Mouse (Mus musculus) lung, embryonic 15.5 days (tissue): ENCODE results near the gene Uvrag. TPM values are rescaled to one million over a fixed set of nuclear protein-coding genes. Genes with fewer than 3 reads are reported as not detected.
A peak's percentile ranks its signal among the peaks of the same experiment; 100 is the strongest.

Experiments
- ATAC-seq: fragments of 200-750 bp; cut with Nextera tagmentation; 2 replicates; pipeline ENCODE4 v1.8.0; 2017; ENCODE audit warnings: moderate number of reproducible peaks, borderline replicate concordance; ENCODE audit not compliant: low FRiP score, low TSS enrichment; ENCODE audit errors: extremely low read depth
- H3K27ac ChIP-seq: fragments of 300-500 bp; sonication (generic); 2 replicates; pipeline ENCODE4 v1.5.1; 2015; ENCODE audit warnings: moderate library complexity, mild to moderate bottlenecking, inconsistent platforms
- H3K27me3 ChIP-seq: fragments of 300-500 bp; sonication (generic); 2 replicates; pipeline ENCODE4 v1.6.1; 2015; ENCODE audit warnings: inconsistent platforms
- H3K36me3 ChIP-seq: fragments of 300-500 bp; sonication (generic); 2 replicates; pipeline ENCODE4 v1.6.1; 2015; ENCODE audit warnings: inconsistent platforms
- H3K4me1 ChIP-seq: fragments of 300-500 bp; sonication (generic); 2 replicates; pipeline ENCODE4 v1.6.1; 2015; ENCODE audit warnings: inconsistent platforms
- H3K4me2 ChIP-seq: fragments of 300-500 bp; sonication (generic); 2 replicates; pipeline ENCODE4 v1.6.1; 2015; ENCODE audit warnings: inconsistent platforms, mild to moderate bottlenecking, moderate library complexity
- H3K4me3 ChIP-seq: fragments of 300-500 bp; sonication (generic); 2 replicates; pipeline ENCODE4 v1.5.1; 2015; ENCODE audit warnings: mild to moderate bottlenecking, inconsistent platforms
- H3K9ac ChIP-seq: fragments of 300-500 bp; sonication (generic); 2 replicates; pipeline ENCODE4 v1.6.1; 2015; ENCODE audit warnings: inconsistent platforms
- H3K9me3 ChIP-seq: fragments of 300-500 bp; sonication (generic); 2 replicates; pipeline ENCODE4 v1.6.1; 2016; ENCODE audit warnings: inconsistent platforms
- WGBS: fragments of 180-500 bp; shearing (Covaris S2); methylation state at CpG from one replicate; pipeline ENCODE4 v1.1.7; 2015; 5-methylcytosine and 5-hydroxymethylcytosine counted together
- polyA plus RNA-seq: library from polyadenylated mRNA; unstranded; fragments of >200 nt; fragmentation: Nextera tagmentation; extraction: Ambion mirVana; gene quantifications from 2 replicates; pipeline ENCODE4 v1.2.1, GENCODE M21; 2015

Gene Uvrag
- polyA plus RNA-seq, 1 experiment from 2014 or later, result 23.7 TPM

DNA sequence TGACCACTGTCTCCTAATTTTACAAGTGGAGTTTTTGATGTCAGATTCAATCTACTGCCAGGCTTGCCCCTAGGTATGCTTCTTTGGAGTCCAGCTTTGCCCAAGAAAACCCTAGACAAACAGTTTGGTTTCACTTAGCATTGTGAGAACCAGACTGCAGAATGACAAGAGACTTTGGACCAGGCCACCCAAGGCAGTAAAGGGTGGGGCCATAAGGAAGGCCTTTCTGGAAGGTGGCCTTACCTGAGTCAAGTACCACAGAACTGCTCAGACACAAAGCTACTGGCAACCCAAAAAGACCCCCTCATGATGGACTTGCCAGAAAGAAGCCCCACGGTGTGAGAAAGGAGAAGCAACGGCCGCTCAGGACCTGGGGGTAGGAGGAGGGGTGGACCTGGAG, 297.9 kb downstream of the Uvrag start:
- Histone ChIP-seq H3K27ac (no peak overlapping the region), H3K27me3 (peaks cover 17% of the 10 kb centered on the region; the same call in 1 of the 2 replicates), H3K9me3 (no peaks in the 10 kb centered on the region), H3K4me2 (no peak overlapping the region), H3K9ac (no peak overlapping the region), H3K4me3 (no peak overlapping the region), H3K36me3 (peaks cover 10% of the 10 kb centered on the region), H3K4me1 (peaks cover 50% of the 10 kb centered on the region)
- 88% methylated on average over 3 of the region's 3 CpGs for WGBS
- no peak for ATAC-seq

GRCm38 (mm10) chr7:98841802-98842201, 299.1 kb downstream of the Uvrag start:
- Histone ChIP-seq H3K4me1 (peaks cover 60% of the 10 kb centered on the region), H3K9ac (no peak overlapping the region)
- WGBS, result 36% methylated on average over 3 of the region's 3 CpGs

DNA sequence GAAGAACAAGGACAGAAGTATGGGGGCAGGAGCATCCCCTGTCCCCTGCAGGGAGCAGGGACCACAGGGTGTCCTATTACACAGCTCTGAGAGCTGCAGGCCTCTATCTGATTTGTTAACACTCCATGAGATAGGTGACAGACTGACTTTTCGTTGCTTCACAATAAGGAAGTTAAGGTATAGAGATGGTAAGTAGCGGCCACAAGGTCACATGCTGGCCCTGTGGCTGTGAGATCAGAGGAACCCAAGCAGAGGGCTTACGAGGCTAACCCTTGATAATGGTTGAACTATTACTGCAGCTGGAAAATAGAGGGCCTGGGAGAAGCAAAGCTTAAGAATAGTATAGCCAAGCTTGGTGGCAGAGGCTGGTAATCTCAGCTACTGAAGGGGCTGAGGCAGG, 300.2 kb downstream of the Uvrag start:
- Histone ChIP-seq H3K27me3 (peaks cover 33% of the 10 kb centered on the region; the same call in 1 of the 2 replicates), H3K9me3 (no peaks in the 10 kb centered on the region), H3K27ac (no peak overlapping the region), H3K4me1 (peaks cover 70% of the 10 kb centered on the region), H3K36me3 (no peaks in the 10 kb centered on the region), H3K9ac (no peak overlapping the region), H3K4me2 (no peak overlapping the region), H3K4me3 (no peak overlapping the region)
- WGBS, result 67% methylated on average over 3 of the region's 3 CpGs
- ATAC-seq, result no peak

More at GRCm38 (mm10) chr7:98841802-98842201, 299.1 kb downstream of the Uvrag start:
- Histone ChIP-seq H3K27me3 (peaks cover 24% of the 10 kb centered on the region; the same call in 1 of the 2 replicates), H3K9me3 (no peaks in the 10 kb centered on the region), H3K4me3 (no peak overlapping the region), H3K36me3 (no peaks in the 10 kb centered on the region; the same call in 1 of the 2 replicates), H3K27ac (no peak overlapping the region), H3K4me2 (no peak overlapping the region)
- no peak for ATAC-seq

- peaks cover 81% of the 10 kb centered on the region for H3K4me1 ChIP-seq
- H3K27ac ChIP-seq, result no peak overlapping the region
- peaks cover 48% of the 10 kb centered on the region for H3K27me3 ChIP-seq
- 11% methylated on average over 12 of the region's 12 CpGs for WGBS
- no peaks in the 10 kb centered on the region for H3K36me3 ChIP-seq
- H3K9ac ChIP-seq, result peak overlapping the region; percentile 45
- no peak for ATAC-seq
- no peaks in the 10 kb centered on the region for H3K9me3 ChIP-seq
- peak overlapping the region; percentile 99 for H3K4me2 ChIP-seq
- peak overlapping the region; percentile 64 for H3K4me3 ChIP-seq
These were observed 301.6 kb downstream of the Uvrag start for GRCm38 (mm10) chr7:98839312-98839711.

DNA sequence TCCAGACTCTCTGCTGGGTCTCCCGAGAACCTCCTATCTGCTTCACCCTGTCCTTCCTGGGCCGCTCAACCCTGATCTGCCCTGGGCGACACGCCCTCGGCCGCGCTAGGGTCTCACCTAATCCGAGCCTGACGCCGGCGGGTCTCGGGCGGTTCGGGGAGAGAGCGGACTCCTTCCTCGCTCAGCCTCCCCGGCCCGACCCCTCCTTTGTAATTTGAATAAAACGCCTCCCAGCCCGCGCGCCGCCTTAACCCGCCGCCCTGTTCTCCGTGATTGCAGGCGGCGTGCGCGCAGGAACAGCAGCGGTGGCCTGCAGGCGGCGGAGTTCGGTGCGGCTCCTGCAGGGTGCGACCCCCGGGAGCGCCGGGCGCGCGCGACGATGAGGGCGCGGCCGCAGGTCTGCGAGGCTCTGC, 302.2 kb downstream of the Uvrag start:
- under 1% methylated on average over 48 of the region's 48 CpGs for WGBS
- H3K27ac ChIP-seq, result no peak overlapping the region
- peak overlapping the region; percentile 64 for H3K4me3 ChIP-seq
- ATAC-seq, result peak; percentile 16
- peaks cover 53% of the 10 kb centered on the region for H3K27me3 ChIP-seq
- peak overlapping the region; percentile 45 for H3K9ac ChIP-seq
- no peaks in the 10 kb centered on the region for H3K36me3 ChIP-seq
- H3K9me3 ChIP-seq, result no peaks in the 10 kb centered on the region
- peaks cover 79% of the 10 kb centered on the region for H3K4me1 ChIP-seq
- peak overlapping the region; percentile 99 for H3K4me2 ChIP-seq

GRCm38 (mm10) chr7:98837901-98838300, 303.0 kb downstream of the Uvrag start:
- peak overlapping the region; percentile 15; the same call in 1 of the 2 replicates for H3K27ac ChIP-seq
- peak; percentile 68; the same call in 1 of the 2 replicates for ATAC-seq
- H3K9ac ChIP-seq, result peak overlapping the region; percentile 15; the same call in 1 of the 2 replicates
- H3K4me1 ChIP-seq, result peaks cover 72% of the 10 kb centered on the region
- peak overlapping the region; percentile 99 for H3K4me2 ChIP-seq
- H3K36me3 ChIP-seq, result no peaks in the 10 kb centered on the region
- H3K9me3 ChIP-seq, result no peaks in the 10 kb centered on the region
- WGBS, result under 1% methylated on average over 17 of the region's 17 CpGs
- H3K27me3 ChIP-seq, result peaks cover 60% of the 10 kb centered on the region
- H3K4me3 ChIP-seq, result peak overlapping the region; percentile 64

DNA sequence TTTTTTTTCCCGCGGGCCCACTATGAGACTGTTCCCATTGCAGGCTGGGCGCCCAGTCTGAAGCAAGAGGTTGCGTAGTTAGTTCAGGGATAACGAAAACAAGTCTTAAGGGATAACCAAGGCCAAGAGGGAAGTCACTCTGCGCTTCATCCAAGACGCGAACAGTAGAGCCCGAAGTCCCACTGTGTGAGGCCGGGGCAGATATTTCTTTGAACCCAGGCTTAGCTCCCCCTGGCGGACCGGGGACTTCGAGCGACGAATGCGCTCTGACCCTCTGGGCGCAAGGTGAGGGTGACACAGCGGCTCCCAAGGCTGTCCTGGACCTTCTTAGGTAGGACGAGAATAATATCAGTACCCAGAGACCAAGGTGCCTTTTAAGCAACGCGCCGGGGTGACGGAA, 304.3 kb downstream of the Uvrag start:
- Histone ChIP-seq H3K4me3 (peak overlapping the region; percentile 64), H3K4me2 (peak overlapping the region; percentile 99), H3K27ac (no peak overlapping the region), H3K9ac (peak overlapping the region; percentile 72), H3K27me3 (peaks cover 72% of the 10 kb centered on the region), H3K9me3 (no peaks in the 10 kb centered on the region), H3K36me3 (no peaks in the 10 kb centered on the region), H3K4me1 (peaks cover 65% of the 10 kb centered on the region)
- WGBS, result 3% methylated on average over 23 of the region's 23 CpGs
- no peak for ATAC-seq

DNA sequence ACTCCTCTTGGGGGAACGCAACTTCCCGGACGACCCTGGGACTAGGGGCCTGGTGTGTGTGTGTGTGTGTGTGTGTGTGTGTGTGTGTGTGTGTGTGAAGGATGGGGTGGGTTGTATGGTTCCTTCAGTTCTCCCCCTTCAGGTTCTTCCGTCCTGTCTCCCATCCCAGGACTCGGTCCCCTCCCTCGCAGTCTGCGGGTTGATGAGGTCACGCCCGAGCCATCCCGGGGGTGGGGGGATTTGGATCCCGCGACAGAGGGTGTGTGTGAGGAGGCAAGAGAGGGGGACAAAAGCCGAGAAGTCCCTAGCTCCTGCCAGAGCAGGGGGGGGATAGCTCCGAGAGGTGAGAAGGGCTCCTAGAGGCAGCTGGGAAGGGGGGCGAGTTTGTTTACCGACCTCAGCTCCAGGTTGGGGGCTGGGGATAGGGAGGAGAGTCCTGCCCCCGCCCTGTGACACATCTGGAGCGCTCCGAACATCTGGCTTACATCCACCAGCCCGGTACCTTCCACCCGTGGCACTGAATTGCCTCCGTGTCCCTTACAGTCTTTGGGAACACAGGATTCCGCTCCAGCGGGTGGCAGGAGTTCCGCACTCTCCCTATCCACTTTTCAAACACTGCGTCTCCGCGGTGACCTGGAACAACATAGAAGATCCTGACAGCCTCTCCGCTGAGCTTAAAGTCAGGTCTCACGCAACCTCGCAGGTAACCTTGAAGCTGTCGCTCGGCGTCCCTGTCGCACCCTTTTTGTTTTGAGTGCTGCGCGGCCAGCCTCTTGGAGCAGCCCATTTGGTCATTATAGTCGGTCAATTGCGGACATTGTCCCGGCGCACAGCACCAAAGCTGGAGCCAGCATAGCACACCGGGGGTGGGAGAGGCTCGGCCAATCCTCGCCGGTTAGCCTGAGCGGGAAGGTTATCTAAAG, 305.2 kb downstream of the Uvrag start:
- 0 out of 2 replicates have a peak overlapping the region, but pooled peaks have one; percentile 23 for H3K27ac ChIP-seq
- H3K9me3 ChIP-seq, result no peaks in the 10 kb centered on the region
- no peaks in the 10 kb centered on the region for H3K36me3 ChIP-seq
- peak overlapping the region; percentile 99 for H3K4me2 ChIP-seq
- peaks cover 76% of the 10 kb centered on the region for H3K27me3 ChIP-seq
- no peak for ATAC-seq
- WGBS, result under 1% methylated on average over 46 of the region's 46 CpGs
- peak overlapping the region; percentile 64 for H3K4me3 ChIP-seq
- H3K4me1 ChIP-seq, result peaks cover 58% of the 10 kb centered on the region
- H3K9ac ChIP-seq, result peak overlapping the region; percentile 72

Other genes with a start within 250 kb of the Uvrag start
- gene Dgat2, start 41.6 kb upstream of the Uvrag start, polyA plus RNA-seq, result 32.7 and 34.7 TPM in 2 replicates
- 1.1 and 1.5 TPM in 2 replicates for gene Mogat2, start 97.5 kb upstream of the Uvrag start, polyA plus RNA-seq
- gene Map6, start 126.3 kb upstream of the Uvrag start, polyA plus RNA-seq, result 2.6 and 3.5 TPM in 2 replicates
- gene Serpinh1, start 212.1 kb upstream of the Uvrag start, polyA plus RNA-seq, result 1,817 and 1,834 TPM in 2 replicates
- 20.7 and 22.0 TPM in 2 replicates for gene Gdpd5, start 240.3 kb upstream of the Uvrag start, polyA plus RNA-seq